Mouse (Mus musculus) right cerebral cortex, postnatal 4 days (tissue): ENCODE data around the gene Tpk1.

Source experiments
- DNase-seq: peaks from one replicate; pipeline ENCODE4 v3.0.0-alpha.2; 2022

Gene Tpk1

DNA sequence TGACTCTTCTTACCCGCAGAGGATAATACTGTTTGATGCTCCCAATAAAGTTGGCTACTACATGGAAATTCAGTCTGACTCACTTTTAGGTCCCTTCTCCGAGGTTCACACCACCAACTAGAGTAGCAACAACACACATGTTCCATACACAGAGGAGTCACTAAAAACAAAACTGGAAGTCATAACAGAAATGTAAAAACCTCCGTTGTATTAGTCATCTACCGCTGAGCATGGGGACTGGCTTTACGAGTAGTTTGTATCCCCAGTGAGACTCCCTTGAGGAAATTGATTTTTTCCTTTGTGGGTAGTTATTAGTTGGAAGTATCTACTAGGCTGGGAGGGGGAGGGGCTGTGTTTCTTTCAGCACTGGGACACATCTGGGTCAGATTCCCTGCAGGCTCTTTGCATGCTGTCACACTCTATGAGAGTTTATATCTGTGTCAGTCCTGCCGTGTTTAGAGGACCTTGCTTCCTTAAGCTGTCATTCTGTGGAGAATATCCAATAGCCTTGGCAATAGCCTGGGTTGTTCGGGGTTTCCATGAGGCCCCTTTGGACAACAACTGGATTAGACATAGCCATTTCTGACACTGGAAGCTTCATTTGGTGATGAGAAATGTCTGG is 245.6 kb downstream of the Tpk1 start:
- DNase-seq = no peak

DNA sequence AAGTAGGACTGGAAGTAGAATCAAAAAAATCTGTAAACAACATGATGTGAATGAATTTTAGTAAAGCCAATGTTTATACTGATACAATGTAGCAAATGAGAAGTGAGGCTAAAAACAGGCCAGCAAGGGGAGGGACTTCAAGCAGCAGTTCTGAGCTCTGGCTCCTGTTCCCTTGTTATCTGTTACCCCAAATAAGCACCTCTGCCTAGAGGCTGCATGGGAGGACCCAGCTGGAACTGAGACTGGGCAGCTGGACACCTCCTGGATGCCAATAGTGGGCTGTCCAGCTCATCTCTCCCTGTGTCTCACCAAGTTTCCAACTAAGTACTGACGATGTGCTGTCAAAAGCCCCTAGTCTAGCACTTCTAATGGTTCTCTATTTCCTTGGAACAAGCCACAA is 257.1 kb downstream of the Tpk1 start:
- no peak for DNase-seq

DNA sequence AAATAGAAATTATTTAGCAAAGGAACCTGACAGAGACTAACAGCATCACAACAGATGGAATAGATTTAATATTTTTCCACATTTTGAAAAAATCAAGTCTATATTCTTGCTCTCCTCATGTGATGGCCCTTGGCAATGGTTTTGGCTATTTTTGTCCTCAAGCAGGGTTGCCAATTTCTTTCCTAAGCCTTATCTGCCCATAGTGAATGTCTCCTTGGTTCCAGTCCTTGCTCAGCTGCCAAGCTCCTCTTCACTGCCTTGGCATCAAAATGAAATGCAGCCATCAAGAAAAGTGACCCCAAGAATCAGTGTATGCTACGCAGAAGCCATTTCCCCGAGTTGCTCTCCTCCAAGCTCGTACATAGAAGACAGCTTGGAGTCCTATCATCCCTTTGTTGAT is 263.0 kb downstream of the Tpk1 start:
- DNase-seq = no peak

GRCm38 (mm10) chr6:43402219-43402997 is 263.7 kb downstream of the Tpk1 start:
- no peak for DNase-seq

- DNase-seq = no peak
These were observed 269.7 kb downstream of the Tpk1 start for GRCm38 (mm10) chr6:43396426-43396825.

GRCm38 (mm10) chr6:43395538-43395937 is 270.5 kb downstream of the Tpk1 start:
- DNase-seq = peak; percentile 13

DNA sequence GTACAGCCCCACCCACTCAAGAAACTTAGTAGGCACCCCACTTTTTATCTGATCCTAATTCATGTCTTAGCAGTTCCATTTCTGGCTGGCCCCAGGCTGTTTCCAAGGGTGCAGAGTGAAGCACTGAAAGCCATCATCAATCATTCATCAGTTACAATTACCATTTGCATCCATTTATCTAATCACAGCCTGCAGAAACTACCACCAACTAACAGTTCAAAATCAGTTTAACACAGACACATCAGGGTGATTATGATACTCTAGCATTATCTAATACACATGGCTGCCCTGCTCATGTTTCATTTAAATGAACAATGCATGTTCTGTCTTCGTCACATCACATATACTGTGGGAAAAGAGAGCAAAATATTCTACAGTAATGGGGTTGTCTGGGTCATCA is 274.7 kb downstream of the Tpk1 start:
- DNase-seq = no peak

- no peak for DNase-seq
These were observed 278.8 kb downstream of the Tpk1 start for GRCm38 (mm10) chr6:43387273-43387672.

- no peak for DNase-seq
These were observed 281.2 kb downstream of the Tpk1 start for GRCm38 (mm10) chr6:43384841-43385240.

- no peak for DNase-seq
These were observed 281.8 kb downstream of the Tpk1 start for GRCm38 (mm10) chr6:43384304-43384703.

DNA sequence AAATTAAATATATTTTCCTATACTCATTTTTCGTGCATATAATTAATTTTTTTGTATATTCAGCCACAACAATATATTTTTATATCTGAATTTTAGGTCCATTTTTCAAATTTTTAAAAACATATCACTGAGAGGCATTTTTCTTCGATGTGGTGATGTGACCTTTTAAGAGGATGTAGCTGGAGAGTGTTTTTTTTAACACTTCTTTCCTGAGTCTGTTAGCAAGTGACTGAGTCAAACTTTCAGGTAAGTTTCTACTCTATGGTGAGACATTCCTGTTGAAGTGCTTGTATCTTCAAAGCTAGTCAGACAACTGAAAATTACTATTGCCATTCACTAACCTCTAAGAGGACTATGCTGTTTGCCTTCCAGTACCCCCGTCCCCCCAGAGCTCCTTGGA is 283.3 kb downstream of the Tpk1 start:
- DNase-seq = no peak

GRCm38 (mm10) chr6:43382284-43382683 is 283.8 kb downstream of the Tpk1 start:
- DNase-seq = no peak

DNA sequence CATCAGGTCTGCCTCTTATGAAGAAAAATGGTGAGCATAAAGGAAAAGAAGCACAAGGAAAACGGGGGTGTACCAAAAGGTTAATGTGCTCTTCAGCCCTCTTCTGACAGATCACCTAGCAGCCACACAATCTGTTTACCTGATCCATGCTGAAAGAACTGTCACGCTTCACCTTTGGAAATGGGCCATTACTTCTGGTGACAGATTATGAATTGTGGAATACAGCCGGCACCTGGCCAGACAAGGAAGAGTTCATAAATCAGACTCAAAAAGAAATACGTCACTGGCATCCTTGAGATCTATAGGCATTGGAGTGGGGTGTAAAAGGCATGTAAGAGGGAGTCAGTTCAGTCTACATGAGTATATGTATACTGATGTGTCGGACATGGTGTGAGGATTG is 292.9 kb downstream of the Tpk1 start:
- DNase-seq = no peak

DNA sequence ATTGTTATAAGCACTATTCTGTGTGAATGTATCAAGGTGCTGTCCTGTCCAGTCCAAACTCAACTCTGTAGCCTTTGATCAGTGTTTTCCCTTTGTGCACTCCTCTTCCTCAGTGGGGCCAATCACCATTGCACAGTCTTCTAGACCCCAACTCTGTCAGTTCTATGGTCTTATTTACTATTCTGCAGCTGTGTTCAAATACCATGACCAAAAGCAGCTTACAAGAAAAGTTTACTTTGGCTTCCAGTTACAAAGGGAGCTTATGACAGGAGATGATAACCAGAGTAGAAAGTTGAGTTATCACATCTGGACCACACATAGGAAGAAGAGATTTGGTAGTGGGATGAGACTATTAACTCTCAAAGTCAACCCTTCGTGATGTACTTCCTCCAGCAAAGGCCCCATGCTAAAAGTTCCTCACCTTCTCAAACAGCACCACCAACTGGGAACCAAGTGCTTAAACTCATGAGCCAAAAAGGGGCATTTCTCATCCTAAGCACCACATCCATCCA is 298.6 kb downstream of the Tpk1 start:
- DNase-seq = no peak

GRCm38 (mm10) chr6:43366952-43367351 is 299.1 kb downstream of the Tpk1 start:
- DNase-seq = no peak

GRCm38 (mm10) chr6:43363917-43364316 is 302.2 kb downstream of the Tpk1 start:
- DNase-seq = no peak

DNA sequence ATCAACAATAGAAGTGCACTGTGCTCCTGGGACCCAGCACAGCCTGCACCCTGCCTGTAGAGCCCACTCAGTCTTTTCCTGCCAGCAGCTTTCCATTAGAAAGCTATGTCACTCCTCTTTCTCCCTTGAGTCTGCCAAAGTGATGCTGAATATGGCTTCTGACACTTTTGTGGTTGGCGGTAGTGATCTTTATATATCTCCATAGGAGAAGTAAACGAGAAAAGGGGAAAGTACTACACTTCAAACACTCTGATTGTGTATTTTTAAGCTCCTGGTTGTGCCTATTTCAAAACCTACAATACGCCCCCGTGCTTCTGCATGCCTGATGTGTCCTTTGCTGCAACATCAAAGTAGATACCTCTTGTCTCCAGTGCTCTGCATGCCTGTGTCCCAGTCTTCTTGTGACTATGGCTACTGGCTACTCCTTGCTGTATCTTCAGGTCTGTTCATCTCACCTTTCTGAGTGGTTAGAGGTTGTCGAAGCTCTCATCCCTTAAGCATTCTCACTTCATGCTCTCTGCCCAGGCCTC is 302.7 kb downstream of the Tpk1 start:
- DNase-seq = no peak

DNA sequence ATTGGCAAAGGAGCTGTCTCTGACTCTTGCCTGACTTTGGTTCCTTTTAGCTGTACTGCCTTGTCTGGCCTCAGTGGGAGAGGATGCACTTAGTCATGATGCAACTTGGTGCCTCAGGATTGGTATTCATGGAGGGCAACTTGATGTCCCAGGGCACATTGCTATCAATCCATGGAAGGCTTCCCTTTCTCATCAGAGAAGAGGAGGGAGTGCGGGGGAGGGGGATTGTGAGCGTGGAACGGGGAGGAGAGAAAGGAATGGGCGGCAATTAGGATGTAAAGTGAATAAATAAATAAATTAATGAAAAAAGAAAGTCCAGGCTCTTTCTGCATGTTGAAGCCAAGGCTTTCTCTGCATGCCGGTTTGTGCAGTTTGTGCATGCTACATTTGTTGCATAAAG is 304.8 kb downstream of the Tpk1 start:
- no peak for DNase-seq

DNA sequence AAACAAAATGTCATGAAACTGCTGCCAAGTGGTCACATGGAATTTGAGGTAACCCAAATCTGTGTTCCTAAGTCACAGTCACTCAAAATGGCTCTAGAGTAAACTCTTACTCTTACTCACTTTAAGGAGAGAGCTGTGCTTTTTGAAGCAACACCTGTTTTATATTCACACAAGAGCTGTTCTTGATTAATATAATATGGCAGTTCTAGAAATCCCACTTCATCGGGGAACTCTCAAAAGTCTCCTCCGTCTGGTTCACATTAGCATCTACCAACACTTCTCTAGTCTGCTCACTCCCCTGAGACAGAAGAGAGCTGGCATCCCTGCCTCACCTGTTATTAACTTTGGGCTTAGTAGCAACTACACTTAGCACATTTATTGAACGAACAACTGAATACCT is 305.9 kb downstream of the Tpk1 start:
- no peak for DNase-seq

GRCm38 (mm10) chr6:43354562-43355241 is 311.4 kb downstream of the Tpk1 start:
- DNase-seq = no peak

DNA sequence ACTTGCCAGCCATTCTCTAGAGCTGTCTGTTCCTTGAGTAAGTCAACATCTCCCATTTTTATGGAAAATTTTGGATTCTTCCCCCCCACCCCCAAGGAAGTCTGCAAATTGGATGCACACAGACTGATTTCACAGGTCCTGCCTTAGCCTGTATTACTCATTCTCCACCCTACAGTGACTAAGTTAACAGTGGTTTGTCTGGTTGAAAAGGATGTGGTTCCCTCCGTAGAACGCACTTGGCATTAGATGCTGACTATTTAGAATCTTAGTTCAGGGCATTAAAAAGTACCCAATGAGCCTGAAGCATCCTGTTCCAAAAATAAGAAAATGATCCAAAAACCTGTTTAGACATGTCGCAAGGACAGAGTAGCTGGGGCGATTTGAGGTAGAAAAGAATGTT is 312.6 kb downstream of the Tpk1 start:
- DNase-seq = no peak

- DNase-seq = no peak
These were observed 317.0 kb downstream of the Tpk1 start for GRCm38 (mm10) chr6:43349083-43349482.

GRCm38 (mm10) chr6:43347637-43348036 is 318.4 kb downstream of the Tpk1 start:
- no peak for DNase-seq

DNA sequence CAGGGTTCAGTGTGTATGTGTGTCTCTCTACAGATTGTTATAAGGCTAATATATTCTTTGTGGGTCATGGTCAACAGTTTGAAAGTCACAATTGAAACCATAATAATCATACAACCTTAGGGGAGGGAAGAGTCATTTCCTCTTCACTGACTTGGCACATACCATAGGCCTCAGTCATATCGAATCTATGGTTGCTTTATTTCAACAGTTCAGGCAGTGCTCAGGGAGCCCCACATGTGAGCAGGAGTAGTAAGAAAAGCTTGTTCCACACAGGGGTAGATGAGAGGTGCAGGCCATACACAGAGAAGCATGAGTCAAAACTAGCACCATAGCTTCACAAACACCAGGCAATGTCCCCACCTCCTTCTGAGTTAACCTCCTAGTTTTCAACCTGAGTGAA is 323.1 kb downstream of the Tpk1 start:
- DNase-seq = no peak
